Mouse (Mus musculus): ENCODE results near the gene Agtpbp1. TPM values are rescaled to one million over a fixed set of nuclear protein-coding genes. Genes with fewer than 3 reads are reported as not detected.

The Agtpbp1 gene
- polyA plus RNA-seq, 1 experiment from 2014 or later = 10.4 TPM

DNA sequence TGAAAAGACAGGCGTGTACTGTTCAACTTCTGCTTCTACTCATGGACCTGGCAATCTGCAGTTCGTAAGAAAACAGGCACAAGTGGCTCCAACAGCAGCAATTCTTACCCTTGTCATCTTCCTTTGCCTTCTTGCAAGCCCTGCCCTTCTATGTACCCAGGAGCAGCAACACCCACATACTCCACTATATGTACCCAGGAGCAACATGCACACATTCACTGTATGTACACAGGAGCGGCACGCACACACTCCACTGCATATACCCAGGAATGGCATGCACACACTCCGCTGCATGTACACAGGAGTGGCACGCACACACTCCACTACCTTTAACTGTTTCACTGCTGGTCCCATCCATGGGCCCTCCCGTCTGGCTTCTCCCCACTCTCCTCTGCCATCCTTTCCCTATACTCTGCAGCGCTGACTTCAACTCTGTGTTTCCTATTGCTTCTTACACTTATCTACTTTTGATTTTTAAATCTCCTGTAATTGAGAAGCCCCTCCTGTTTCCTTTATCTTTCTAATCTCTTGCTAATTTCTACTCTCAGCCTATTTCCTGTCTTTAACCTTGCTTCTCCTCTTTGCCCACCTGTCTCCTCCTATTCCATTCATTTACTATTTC lies 116.7 kb downstream of the Agtpbp1 start:
- H3K9me3 ChIP-seq = no peaks in the 10 kb centered on the region
- peaks cover 7% of the 10 kb centered on the region for H3K36me3 ChIP-seq (replicated peaks)
- no peaks in the 10 kb centered on the region for H3K27me3 ChIP-seq (replicated peaks; ENCODE audit: low read depth, poor library complexity, severe bottlenecking)
- DNase-seq (ENCODE audit: low spot score) = no peak
- H3K27ac ChIP-seq (replicated peaks) = 0 out of 2 replicates have a peak overlapping the region, but pooled peaks have one; percentile 14
- H3K4me3 ChIP-seq = no peak overlapping the region
- WGBS = 87% methylated on average over 8 of the region's 8 CpGs
- no peaks in the 10 kb centered on the region for H3K4me1 ChIP-seq

DNA sequence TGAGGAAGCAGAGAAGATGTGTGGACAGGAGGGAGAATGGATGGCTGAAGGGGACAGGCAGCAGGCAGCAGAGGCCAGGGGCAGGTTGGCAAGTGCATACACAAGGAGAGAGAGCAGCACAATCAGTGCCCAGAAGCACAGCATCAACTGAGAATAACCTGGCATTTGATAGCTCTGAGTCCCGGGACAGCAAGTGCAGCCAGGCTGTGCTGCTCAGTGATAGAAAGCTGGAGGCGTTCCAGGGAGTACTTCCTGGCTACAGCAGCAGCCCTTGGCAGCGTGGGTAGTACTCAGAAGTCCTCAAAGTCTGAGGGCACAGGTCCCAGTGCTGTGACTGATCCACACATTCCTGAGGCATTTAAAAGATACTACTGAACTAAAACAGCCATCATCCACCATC lies 117.4 kb downstream of the Agtpbp1 start:
- no peaks in the 10 kb centered on the region for H3K9me3 ChIP-seq
- H3K36me3 ChIP-seq (replicated peaks) = peaks cover 6% of the 10 kb centered on the region
- H3K27ac ChIP-seq (replicated peaks) = no peak overlapping the region; the same call in 1 of the 2 replicates
- DNase-seq (ENCODE audit: low spot score) = no peak
- no peaks in the 10 kb centered on the region for H3K4me1 ChIP-seq
- H3K27me3 ChIP-seq (replicated peaks; ENCODE audit: low read depth, poor library complexity, severe bottlenecking) = no peaks in the 10 kb centered on the region
- 71% methylated on average over 3 of the region's 3 CpGs for WGBS
- no peak overlapping the region for H3K4me3 ChIP-seq

DNA sequence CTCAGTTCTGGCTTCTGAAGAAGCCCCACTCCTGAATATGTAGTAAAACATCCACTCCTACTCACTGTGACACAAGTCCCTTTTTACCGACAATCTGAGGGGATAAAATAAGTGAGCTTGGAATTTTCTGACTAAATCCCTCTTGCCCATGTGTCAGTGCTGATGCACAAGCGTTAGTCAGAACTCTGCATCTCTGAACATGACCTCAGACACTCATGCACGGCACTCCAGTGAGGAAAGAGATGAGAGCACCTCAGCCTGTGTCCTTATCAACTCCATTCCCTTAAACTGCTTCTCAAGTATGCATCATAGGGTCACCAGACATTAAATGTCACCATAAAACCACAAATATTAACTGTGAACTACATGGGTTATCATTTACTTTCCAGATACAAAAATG lies 124.1 kb downstream of the Agtpbp1 start:
- Histone ChIP-seq H3K27me3 (replicated peaks; ENCODE audit: low read depth, poor library complexity, severe bottlenecking) (no peaks in the 10 kb centered on the region), H3K36me3 (replicated peaks) (peaks cover 13% of the 10 kb centered on the region), H3K4me1 (no peaks in the 10 kb centered on the region), H3K4me3 (no peak overlapping the region), H3K27ac (replicated peaks) (no peak overlapping the region), H3K9me3 (no peaks in the 10 kb centered on the region)
- 85% methylated on average over 3 of the region's 3 CpGs for WGBS
- DNase-seq (ENCODE audit: low spot score) = no peak

DNA sequence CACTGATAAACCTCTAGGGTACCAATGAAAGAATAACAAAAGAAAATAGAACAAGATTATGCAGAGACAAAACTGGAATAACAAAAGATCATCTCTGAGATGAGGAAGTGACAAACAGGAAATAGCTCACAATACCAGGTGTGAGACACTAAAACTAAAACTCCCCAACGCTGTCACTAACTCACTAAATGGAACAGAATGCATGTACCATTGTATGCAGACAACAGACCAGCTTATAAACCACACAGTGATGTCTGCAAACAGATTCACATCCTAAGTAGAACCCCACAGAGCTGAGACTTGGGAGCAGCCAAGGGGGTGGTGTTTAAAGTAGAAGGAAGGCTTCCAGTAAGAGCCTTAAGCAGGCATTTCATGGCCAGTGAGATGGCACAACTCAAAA lies 128.8 kb downstream of the Agtpbp1 start:
- H3K36me3 ChIP-seq (replicated peaks) = 0 out of 2 replicates have a peak, but pooled peaks cover 3% of the 10 kb centered on the region
- H3K27ac ChIP-seq (replicated peaks) = no peak overlapping the region
- no peak overlapping the region for H3K4me3 ChIP-seq
- 81% methylated on average over 1 of the region's 1 CpGs for WGBS
- no peaks in the 10 kb centered on the region for H3K9me3 ChIP-seq
- peaks cover 32% of the 10 kb centered on the region for H3K4me1 ChIP-seq
- H3K27me3 ChIP-seq (replicated peaks; ENCODE audit: low read depth, poor library complexity, severe bottlenecking) = no peaks in the 10 kb centered on the region
- DNase-seq (ENCODE audit: low spot score) = no peak

DNA sequence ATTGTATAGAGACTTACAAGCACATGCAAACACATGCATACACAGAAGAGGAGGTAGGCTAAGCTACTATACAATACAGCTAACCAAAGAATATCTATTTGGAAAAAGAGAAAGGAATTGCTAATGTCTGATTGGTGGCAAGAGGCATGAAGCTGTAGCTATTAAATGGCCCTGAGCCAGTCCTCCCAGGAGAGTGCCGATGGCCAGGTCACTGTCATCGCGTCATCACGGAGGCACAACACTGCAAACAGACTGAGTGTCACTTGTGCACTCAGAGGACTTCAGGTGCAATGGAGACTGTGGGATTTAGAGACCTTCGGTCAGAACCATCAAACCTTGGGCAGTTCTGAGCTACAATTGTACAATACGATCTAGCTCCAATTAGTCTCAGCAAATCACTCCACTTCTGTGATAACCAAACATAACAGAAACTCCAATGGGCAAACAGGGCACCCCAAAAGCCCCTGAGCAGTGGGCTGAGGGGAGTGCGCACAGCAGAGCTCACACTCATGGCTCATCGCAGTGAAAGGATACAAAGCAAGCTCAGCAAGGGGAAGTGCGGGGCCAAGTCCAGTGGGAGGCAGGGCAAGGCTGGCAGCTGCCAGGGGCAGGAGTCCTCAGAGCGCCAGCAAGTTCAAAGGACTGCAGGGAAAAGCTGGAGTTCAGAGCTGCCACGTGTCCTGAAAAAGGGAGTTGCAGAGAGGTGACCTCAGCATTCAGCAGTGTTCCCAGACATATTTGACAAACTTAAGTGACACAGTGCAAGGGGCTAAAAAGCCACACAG lies 130.8 kb downstream of the Agtpbp1 start:
- Histone ChIP-seq H3K27ac (replicated peaks) (peak overlapping the region; percentile 73), H3K9me3 (no peaks in the 10 kb centered on the region), H3K4me1 (peaks cover 32% of the 10 kb centered on the region), H3K4me3 (no peak overlapping the region), H3K36me3 (replicated peaks) (no peaks in the 10 kb centered on the region), H3K27me3 (replicated peaks; ENCODE audit: low read depth, poor library complexity, severe bottlenecking) (no peaks in the 10 kb centered on the region)
- WGBS = 89% methylated on average over 11 of the region's 11 CpGs
- no peak for DNase-seq (ENCODE audit: low spot score)

DNA sequence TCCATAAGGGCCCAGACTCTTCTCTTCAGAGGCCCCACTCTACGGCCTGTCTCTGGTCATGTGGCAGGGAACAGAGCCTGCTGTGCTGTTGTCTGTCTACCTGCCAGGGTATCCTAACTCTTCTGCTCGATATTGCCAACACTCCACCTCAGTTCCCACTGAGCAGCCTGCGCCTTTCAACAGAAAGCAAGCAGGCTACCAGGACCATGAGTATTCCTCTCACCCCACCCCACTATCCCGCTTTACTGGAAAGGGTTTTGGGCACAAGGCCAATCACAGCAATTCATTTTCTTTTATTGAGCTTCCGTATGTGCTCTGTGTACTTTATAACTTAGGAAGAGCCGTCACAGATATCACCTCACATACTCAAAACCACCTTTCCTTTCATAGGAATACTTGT lies 131.4 kb downstream of the Agtpbp1 start:
- Histone ChIP-seq H3K4me1 (peaks cover 36% of the 10 kb centered on the region), H3K4me3 (no peak overlapping the region), H3K9me3 (no peaks in the 10 kb centered on the region), H3K27me3 (replicated peaks; ENCODE audit: low read depth, poor library complexity, severe bottlenecking) (no peaks in the 10 kb centered on the region), H3K36me3 (replicated peaks) (no peaks in the 10 kb centered on the region), H3K27ac (replicated peaks) (peak overlapping the region; percentile 73; the same call in 1 of the 2 replicates)
- WGBS = 80% methylated on average over 6 of the region's 6 CpGs
- DNase-seq (ENCODE audit: low spot score) = no peak

DNA sequence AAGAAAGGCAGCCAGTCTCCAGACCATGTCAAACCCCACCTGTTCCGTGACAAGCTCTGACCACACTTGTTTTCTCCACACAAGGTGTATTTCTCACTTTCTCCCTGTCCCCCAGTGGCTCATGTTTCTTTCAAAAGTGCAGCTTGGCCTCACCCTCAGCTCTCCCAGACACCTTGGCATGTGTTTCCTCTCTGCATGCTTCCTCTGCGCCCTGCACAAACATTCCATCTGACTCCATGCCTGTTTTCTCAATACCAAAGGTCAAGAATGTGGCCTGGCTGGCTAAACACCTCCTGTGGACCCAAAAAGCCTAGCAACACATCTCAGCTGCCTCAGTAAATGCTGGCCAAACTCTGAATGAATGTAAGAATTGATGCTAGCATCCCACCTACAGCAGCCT lies 132.0 kb downstream of the Agtpbp1 start:
- peaks cover 36% of the 10 kb centered on the region for H3K4me1 ChIP-seq
- no peaks in the 10 kb centered on the region for H3K36me3 ChIP-seq (replicated peaks)
- WGBS = 36% methylated on average over 2 of the region's 2 CpGs
- no peaks in the 10 kb centered on the region for H3K9me3 ChIP-seq
- H3K4me3 ChIP-seq = no peak overlapping the region
- H3K27ac ChIP-seq (replicated peaks) = peak overlapping the region; percentile 73; the same call in 1 of the 2 replicates
- peak; percentile 58 for DNase-seq (ENCODE audit: low spot score)
- no peaks in the 10 kb centered on the region for H3K27me3 ChIP-seq (replicated peaks; ENCODE audit: low read depth, poor library complexity, severe bottlenecking)

DNA sequence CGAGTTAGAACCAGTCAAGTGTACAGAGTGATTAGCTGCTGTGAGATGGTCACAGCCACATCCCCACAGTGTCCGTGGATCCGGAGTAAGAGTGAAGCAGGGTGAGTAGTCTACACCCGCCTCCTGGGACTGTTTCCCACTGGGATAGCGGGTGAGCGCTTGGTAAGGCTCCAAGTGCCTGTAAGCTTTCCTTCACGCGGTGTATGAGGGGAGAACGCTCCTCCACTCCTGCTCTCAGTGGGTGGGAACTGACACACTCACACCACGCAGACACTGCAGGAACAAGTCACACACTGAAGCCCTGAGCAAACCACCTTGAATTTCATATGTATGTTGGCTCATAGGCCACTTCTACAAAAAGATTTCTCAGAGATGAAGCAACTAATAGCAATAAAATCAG lies 134.2 kb downstream of the Agtpbp1 start:
- H3K36me3 ChIP-seq (replicated peaks) = no peaks in the 10 kb centered on the region
- H3K9me3 ChIP-seq = no peaks in the 10 kb centered on the region
- peaks cover 36% of the 10 kb centered on the region for H3K4me1 ChIP-seq
- WGBS = 93% methylated on average over 10 of the region's 10 CpGs
- no peak for DNase-seq (ENCODE audit: low spot score)
- no peak overlapping the region for H3K4me3 ChIP-seq
- no peaks in the 10 kb centered on the region for H3K27me3 ChIP-seq (replicated peaks; ENCODE audit: low read depth, poor library complexity, severe bottlenecking)
- no peak overlapping the region for H3K27ac ChIP-seq (replicated peaks)

DNA sequence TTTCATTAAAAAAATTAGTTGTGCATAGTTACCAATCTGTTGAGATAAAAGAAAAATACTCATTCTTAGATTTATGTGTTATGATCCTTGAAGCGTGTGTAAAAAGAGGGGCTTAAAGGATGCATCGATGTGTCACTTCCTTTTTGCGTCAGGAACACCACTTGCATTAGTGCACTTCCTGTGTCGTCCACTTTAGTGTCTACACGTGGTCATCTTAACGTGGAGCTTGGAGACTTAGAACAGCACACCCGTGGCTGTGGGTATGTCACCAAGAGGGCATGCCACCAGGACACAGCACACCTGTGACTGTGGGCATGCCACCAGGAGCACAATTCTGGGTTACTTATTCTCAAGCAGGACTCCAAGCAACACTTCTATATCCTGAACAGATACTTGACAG lies 137.9 kb downstream of the Agtpbp1 start:
- Histone ChIP-seq H3K9me3 (no peaks in the 10 kb centered on the region), H3K27ac (replicated peaks) (no peak overlapping the region), H3K4me1 (peaks cover 10% of the 10 kb centered on the region), H3K27me3 (replicated peaks; ENCODE audit: low read depth, poor library complexity, severe bottlenecking) (no peaks in the 10 kb centered on the region), H3K36me3 (replicated peaks) (no peaks in the 10 kb centered on the region), H3K4me3 (no peak overlapping the region)
- 91% methylated on average over 7 of the region's 7 CpGs for WGBS
- DNase-seq (ENCODE audit: low spot score) = no peak

DNA sequence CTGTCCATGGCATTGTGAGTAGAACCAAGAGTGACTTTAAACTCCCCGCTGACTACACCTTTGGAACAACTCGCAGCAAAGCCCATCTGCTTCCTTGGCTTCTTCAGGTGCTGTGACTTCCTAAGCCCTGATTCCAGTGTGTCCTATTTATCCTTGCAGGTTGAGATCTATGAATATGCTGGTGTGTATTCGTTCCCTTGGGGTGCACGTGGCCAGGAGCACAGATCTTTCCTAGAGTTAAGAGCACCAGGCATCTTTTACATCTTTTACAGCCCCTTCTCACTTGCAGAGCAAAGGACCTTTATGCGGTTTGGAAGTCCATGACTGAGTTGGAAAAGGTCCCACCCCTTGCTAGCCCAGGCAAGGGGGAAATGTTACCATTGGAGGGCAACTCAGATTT lies 139.8 kb downstream of the Agtpbp1 start:
- Histone ChIP-seq H3K27ac (replicated peaks) (no peak overlapping the region), H3K36me3 (replicated peaks) (no peaks in the 10 kb centered on the region), H3K27me3 (replicated peaks; ENCODE audit: low read depth, poor library complexity, severe bottlenecking) (no peaks in the 10 kb centered on the region), H3K9me3 (no peaks in the 10 kb centered on the region), H3K4me1 (peaks cover 4% of the 10 kb centered on the region), H3K4me3 (no peak overlapping the region)
- 89% methylated on average over 5 of the region's 5 CpGs for WGBS
- no peak for DNase-seq (ENCODE audit: low spot score)

DNA sequence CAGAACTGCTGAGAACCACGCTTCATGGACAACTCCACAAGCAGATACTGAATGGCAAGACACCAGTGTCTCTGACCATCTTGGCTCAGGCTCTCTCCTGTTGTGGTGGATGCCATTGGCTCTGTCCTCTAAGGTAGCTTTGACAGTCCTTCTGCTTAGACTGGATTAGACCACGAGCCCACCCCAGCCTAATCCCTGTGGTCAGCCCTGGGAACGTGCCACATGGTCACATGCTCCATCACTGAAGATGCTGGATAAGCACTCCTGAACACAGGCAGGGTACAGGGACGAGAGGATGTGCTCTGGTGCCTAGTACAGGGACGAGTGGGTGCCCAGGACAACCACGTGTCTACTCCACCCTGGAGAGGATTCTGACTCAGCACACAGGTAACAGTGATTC lies 140.7 kb downstream of the Agtpbp1 start:
- no peaks in the 10 kb centered on the region for H3K27me3 ChIP-seq (replicated peaks; ENCODE audit: low read depth, poor library complexity, severe bottlenecking)
- H3K36me3 ChIP-seq (replicated peaks) = no peaks in the 10 kb centered on the region
- no peak overlapping the region for H3K4me3 ChIP-seq
- H3K27ac ChIP-seq (replicated peaks) = no peak overlapping the region
- whole genome bisulfite sequencing = 84% methylated on average over 6 of the region's 6 CpGs
- no peaks in the 10 kb centered on the region for H3K9me3 ChIP-seq
- peaks cover 4% of the 10 kb centered on the region for H3K4me1 ChIP-seq
- DNase-seq (ENCODE audit: low spot score) = no peak

DNA sequence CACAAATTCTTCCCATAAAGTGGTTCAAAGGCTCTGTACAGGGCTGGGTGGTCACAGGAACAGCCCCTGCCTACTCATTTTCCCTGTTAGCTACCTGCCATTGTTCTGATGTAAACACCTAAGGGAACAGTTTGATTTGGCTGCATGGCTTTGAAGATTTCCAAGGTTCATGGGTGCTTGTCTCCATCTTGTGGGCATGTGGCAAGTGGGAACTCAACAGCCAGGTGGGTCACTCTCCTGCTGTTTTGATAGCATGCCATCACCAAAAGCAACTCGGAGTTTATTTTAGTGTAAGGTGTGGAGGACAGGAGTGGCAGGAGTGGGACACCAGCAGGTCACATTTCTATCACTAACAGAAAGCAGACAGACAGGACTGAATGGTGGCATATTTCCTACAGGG lies 145.3 kb downstream of the Agtpbp1 start:
- Histone ChIP-seq H3K4me3 (no peak overlapping the region), H3K27me3 (replicated peaks; ENCODE audit: low read depth, poor library complexity, severe bottlenecking) (no peaks in the 10 kb centered on the region), H3K4me1 (peaks cover 3% of the 10 kb centered on the region; the same call in 1 of the 2 replicates), H3K9me3 (no peaks in the 10 kb centered on the region), H3K36me3 (replicated peaks) (no peaks in the 10 kb centered on the region), H3K27ac (replicated peaks) (no peak overlapping the region)
- WGBS = 92% methylated on average over 1 of the region's 1 CpGs
- no peak for DNase-seq (ENCODE audit: low spot score)

DNA sequence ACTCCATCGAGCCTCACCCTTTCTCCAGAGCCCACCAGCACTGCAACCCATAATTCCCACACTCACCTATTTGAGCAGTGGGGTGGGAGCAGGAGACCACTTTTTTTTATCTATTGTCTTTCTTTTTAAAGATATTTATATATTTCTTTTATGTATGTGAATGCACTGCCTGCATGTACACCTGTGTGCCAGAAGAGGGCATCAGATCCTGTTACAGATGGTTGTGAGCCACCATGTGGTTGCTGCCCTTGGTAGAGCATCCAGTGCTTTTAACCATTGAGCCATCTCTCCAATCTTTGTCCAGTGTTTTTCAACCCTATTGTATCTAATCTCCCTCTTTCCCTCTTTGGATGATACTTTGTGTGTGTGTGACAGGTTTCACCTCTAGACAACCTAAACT lies 150.5 kb downstream of the Agtpbp1 start:
- Histone ChIP-seq H3K4me3 (no peak overlapping the region), H3K36me3 (replicated peaks) (no peaks in the 10 kb centered on the region), H3K27me3 (replicated peaks; ENCODE audit: low read depth, poor library complexity, severe bottlenecking) (no peaks in the 10 kb centered on the region), H3K27ac (replicated peaks) (no peak overlapping the region), H3K9me3 (no peaks in the 10 kb centered on the region), H3K4me1 (peaks cover 11% of the 10 kb centered on the region)
- no peak for DNase-seq (ENCODE audit: low spot score)
- WGBS = 98% methylated on average over 1 of the region's 1 CpGs

All from embryonic facial prominence, embryonic 10.5 days (tissue).